Mouse (Mus musculus) bone marrow macrophage, adult 2 months (primary cell): ENCODE data around the gene Mipol1.

Experiments
- CTCF ChIP-seq: IDR thresholded peaks from 2 replicates; pipeline ENCODE4 v1.5.1; 2012; ENCODE audit warnings: low read depth, mild to moderate bottlenecking, low read length, moderate library complexity
- POLR2A ChIP-seq: IDR thresholded peaks from 2 replicates; pipeline ENCODE4 v1.6.1; 2012; ENCODE audit warnings: mild to moderate bottlenecking, low read depth, low read length, borderline replicate concordance

- no peak for TF ChIP-seq POLR2A
- TF ChIP-seq CTCF: peak; percentile 86
Observed at GRCm38 (mm10) chr12:57544641-57545370, 314.6 kb downstream of the Mipol1 start.
